Mouse (Mus musculus): ENCODE data around the gene Mrpl48. TPM values are rescaled to one million over a fixed set of nuclear protein-coding genes. Genes with fewer than 3 reads are reported as not detected.

Mrpl48 gene
- 74.6 and 76.3 TPM in 2 replicates for polyA plus RNA-seq (2015; fragmentation: Nextera tagmentation; extraction: Ambion mirVana)

GRCm38 (mm10) chr7:100608130-100608741 lies at the start of gene Mrpl48:
Mrpl48 (minus strand) TSS chr7:100608301.
- peaks cover 3% of the 10 kb centered on the region; the same call in 1 of the 2 replicates for H3K4me1 ChIP-seq (replicated peaks; ENCODE audit: control insufficient read depth, insufficient read depth, low read length)
- H3K27me3 ChIP-seq (ENCODE audit: control insufficient read depth, insufficient read depth, low read depth, low read length), result no peaks in the 10 kb centered on the region
- H3K4me2 ChIP-seq (ENCODE audit: low read depth, low read length), result peak within 1 kb of the TSS; percentile 72
- WGBS, result under 1% methylated on average over 40 of the region's 43 CpGs
- H3K4me3 ChIP-seq (ENCODE audit: low read length), result peak within 1 kb of the TSS; percentile 100
- H3K9ac ChIP-seq (ENCODE audit: low read length), result peak within 1 kb of the TSS; percentile 100
- H3K9me3 ChIP-seq (ENCODE audit: control insufficient read depth, low read length), result no peaks in the 10 kb centered on the region
- H3K36me3 ChIP-seq (ENCODE audit: control insufficient read depth, insufficient read depth, low read length), result no peaks in the 10 kb centered on the region
- ATAC-seq (ENCODE audit: low read depth), result peak; percentile 39
- peak within 1 kb of the TSS; percentile 99 for H3K27ac ChIP-seq (ENCODE audit: low read length)

GRCm38 (mm10) chr7:100656739-100657138 lies 48.6 kb upstream of the Mrpl48 start:
- H3K9ac ChIP-seq (ENCODE audit: low read length), result no peak overlapping the region
- H3K36me3 ChIP-seq (ENCODE audit: control insufficient read depth, insufficient read depth, low read length), result no peaks in the 10 kb centered on the region
- H3K4me3 ChIP-seq (ENCODE audit: low read length), result no peak overlapping the region
- H3K27ac ChIP-seq (ENCODE audit: low read length), result no peak overlapping the region
- ATAC-seq (ENCODE audit: low read depth), result no peak
- no peak overlapping the region for H3K4me2 ChIP-seq (ENCODE audit: low read depth, low read length)
- WGBS, result 20% methylated on average over 5 of the region's 5 CpGs
- no peaks in the 10 kb centered on the region for H3K4me1 ChIP-seq (replicated peaks; ENCODE audit: control insufficient read depth, insufficient read depth, low read length)
- no peaks in the 10 kb centered on the region for H3K9me3 ChIP-seq (ENCODE audit: control insufficient read depth, low read length)
- H3K27me3 ChIP-seq (ENCODE audit: control insufficient read depth, insufficient read depth, low read depth, low read length), result no peaks in the 10 kb centered on the region

GRCm38 (mm10) chr7:100654441-100654840 lies 46.3 kb upstream of the Mrpl48 start:
- WGBS, result 84% methylated on average over 8 of the region's 8 CpGs
- Histone ChIP-seq H3K36me3 (ENCODE audit: control insufficient read depth, insufficient read depth, low read length) (no peaks in the 10 kb centered on the region), H3K9ac (ENCODE audit: low read length) (no peak overlapping the region), H3K4me3 (ENCODE audit: low read length) (no peak overlapping the region), H3K9me3 (ENCODE audit: control insufficient read depth, low read length) (no peaks in the 10 kb centered on the region), H3K27me3 (ENCODE audit: control insufficient read depth, insufficient read depth, low read depth, low read length) (no peaks in the 10 kb centered on the region), H3K4me2 (ENCODE audit: low read depth, low read length) (no peak overlapping the region), H3K4me1 (replicated peaks; ENCODE audit: control insufficient read depth, insufficient read depth, low read length) (no peaks in the 10 kb centered on the region), H3K27ac (ENCODE audit: low read length) (no peak overlapping the region)
- no peak for ATAC-seq (ENCODE audit: low read depth)

- H3K4me1 ChIP-seq (replicated peaks; ENCODE audit: control insufficient read depth, insufficient read depth, low read length), result no peaks in the 10 kb centered on the region
- no peak overlapping the region for H3K27ac ChIP-seq (ENCODE audit: low read length)
- WGBS, result 77% methylated on average over 9 of the region's 9 CpGs
- no peak for ATAC-seq (ENCODE audit: low read depth)
- no peak overlapping the region for H3K4me3 ChIP-seq (ENCODE audit: low read length)
- no peaks in the 10 kb centered on the region for H3K9me3 ChIP-seq (ENCODE audit: control insufficient read depth, low read length)
- H3K4me2 ChIP-seq (ENCODE audit: low read depth, low read length), result no peak overlapping the region
- H3K27me3 ChIP-seq (ENCODE audit: control insufficient read depth, insufficient read depth, low read depth, low read length), result no peaks in the 10 kb centered on the region
- H3K36me3 ChIP-seq (ENCODE audit: control insufficient read depth, insufficient read depth, low read length), result no peaks in the 10 kb centered on the region
- no peak overlapping the region for H3K9ac ChIP-seq (ENCODE audit: low read length)
Measured at GRCm38 (mm10) chr7:100653480-100654266, 45.6 kb upstream of the Mrpl48 start.

- WGBS, result 50% methylated on average over 4 of the region's 4 CpGs
- H3K27ac ChIP-seq (ENCODE audit: low read length), result no peak overlapping the region
- no peak for ATAC-seq (ENCODE audit: low read depth)
- no peak overlapping the region for H3K4me2 ChIP-seq (ENCODE audit: low read depth, low read length)
- no peaks in the 10 kb centered on the region for H3K27me3 ChIP-seq (ENCODE audit: control insufficient read depth, insufficient read depth, low read depth, low read length)
- no peaks in the 10 kb centered on the region for H3K36me3 ChIP-seq (ENCODE audit: control insufficient read depth, insufficient read depth, low read length)
- no peak overlapping the region for H3K4me3 ChIP-seq (ENCODE audit: low read length)
- H3K9ac ChIP-seq (ENCODE audit: low read length), result no peak overlapping the region
- H3K9me3 ChIP-seq (ENCODE audit: control insufficient read depth, low read length), result no peaks in the 10 kb centered on the region
- no peaks in the 10 kb centered on the region for H3K4me1 ChIP-seq (replicated peaks; ENCODE audit: control insufficient read depth, insufficient read depth, low read length)
Measured at GRCm38 (mm10) chr7:100651011-100651410, 42.9 kb upstream of the Mrpl48 start.

- 80% methylated on average over 6 of the region's 6 CpGs for WGBS
- no peak overlapping the region for H3K4me2 ChIP-seq (ENCODE audit: low read depth, low read length)
Measured at GRCm38 (mm10) chr7:100650421-100650820, 42.3 kb upstream of the Mrpl48 start.

GRCm38 (mm10) chr7:100649826-100650225 lies 41.7 kb upstream of the Mrpl48 start:
- Histone ChIP-seq H3K27ac (ENCODE audit: low read length) (no peak overlapping the region), H3K4me2 (ENCODE audit: low read depth, low read length) (no peak overlapping the region), H3K27me3 (ENCODE audit: control insufficient read depth, insufficient read depth, low read depth, low read length) (no peaks in the 10 kb centered on the region), H3K9me3 (ENCODE audit: control insufficient read depth, low read length) (no peaks in the 10 kb centered on the region), H3K4me3 (ENCODE audit: low read length) (no peak overlapping the region), H3K36me3 (ENCODE audit: control insufficient read depth, insufficient read depth, low read length) (no peaks in the 10 kb centered on the region), H3K9ac (ENCODE audit: low read length) (no peak overlapping the region), H3K4me1 (replicated peaks; ENCODE audit: control insufficient read depth, insufficient read depth, low read length) (no peaks in the 10 kb centered on the region)
- ATAC-seq (ENCODE audit: low read depth), result no peak
- WGBS, result 58% methylated on average over 8 of the region's 8 CpGs

More at GRCm38 (mm10) chr7:100650421-100650820, 42.3 kb upstream of the Mrpl48 start:
- H3K9me3 ChIP-seq (ENCODE audit: control insufficient read depth, low read length), result no peaks in the 10 kb centered on the region
- H3K9ac ChIP-seq (ENCODE audit: low read length), result no peak overlapping the region
- no peak for ATAC-seq (ENCODE audit: low read depth)
- no peak overlapping the region for H3K27ac ChIP-seq (ENCODE audit: low read length)
- H3K4me3 ChIP-seq (ENCODE audit: low read length), result no peak overlapping the region
- no peaks in the 10 kb centered on the region for H3K27me3 ChIP-seq (ENCODE audit: control insufficient read depth, insufficient read depth, low read depth, low read length)
- no peaks in the 10 kb centered on the region for H3K4me1 ChIP-seq (replicated peaks; ENCODE audit: control insufficient read depth, insufficient read depth, low read length)
- no peaks in the 10 kb centered on the region for H3K36me3 ChIP-seq (ENCODE audit: control insufficient read depth, insufficient read depth, low read length)

GRCm38 (mm10) chr7:100649095-100649494 lies 41.0 kb upstream of the Mrpl48 start:
- Histone ChIP-seq H3K4me2 (ENCODE audit: low read depth, low read length) (no peak overlapping the region), H3K27me3 (ENCODE audit: control insufficient read depth, insufficient read depth, low read depth, low read length) (no peaks in the 10 kb centered on the region), H3K27ac (ENCODE audit: low read length) (no peak overlapping the region), H3K4me3 (ENCODE audit: low read length) (no peak overlapping the region), H3K4me1 (replicated peaks; ENCODE audit: control insufficient read depth, insufficient read depth, low read length) (no peaks in the 10 kb centered on the region), H3K9me3 (ENCODE audit: control insufficient read depth, low read length) (no peaks in the 10 kb centered on the region), H3K9ac (ENCODE audit: low read length) (no peak overlapping the region), H3K36me3 (ENCODE audit: control insufficient read depth, insufficient read depth, low read length) (no peaks in the 10 kb centered on the region)
- peak; percentile 56 for ATAC-seq (ENCODE audit: low read depth)
- 64% methylated on average over 4 of the region's 4 CpGs for WGBS

GRCm38 (mm10) chr7:100645147-100645546 lies 37.0 kb upstream of the Mrpl48 start:
- Histone ChIP-seq H3K4me1 (replicated peaks; ENCODE audit: control insufficient read depth, insufficient read depth, low read length) (no peaks in the 10 kb centered on the region), H3K4me2 (ENCODE audit: low read depth, low read length) (no peak overlapping the region), H3K9ac (ENCODE audit: low read length) (no peak overlapping the region), H3K27me3 (ENCODE audit: control insufficient read depth, insufficient read depth, low read depth, low read length) (no peaks in the 10 kb centered on the region), H3K27ac (ENCODE audit: low read length) (no peak overlapping the region), H3K9me3 (ENCODE audit: control insufficient read depth, low read length) (no peaks in the 10 kb centered on the region), H3K36me3 (ENCODE audit: control insufficient read depth, insufficient read depth, low read length) (no peaks in the 10 kb centered on the region; the same call in 1 of the 2 replicates), H3K4me3 (ENCODE audit: low read length) (no peak overlapping the region)
- 28% methylated on average over 3 of the region's 3 CpGs for WGBS
- ATAC-seq (ENCODE audit: low read depth), result peak; percentile 46; the same call in 1 of the 2 replicates

Measured in lung, embryonic 16.5 days (tissue).